Mouse (Mus musculus): ENCODE measurements around the gene Anapc15-ps.

Gene Anapc15-ps

DNA sequence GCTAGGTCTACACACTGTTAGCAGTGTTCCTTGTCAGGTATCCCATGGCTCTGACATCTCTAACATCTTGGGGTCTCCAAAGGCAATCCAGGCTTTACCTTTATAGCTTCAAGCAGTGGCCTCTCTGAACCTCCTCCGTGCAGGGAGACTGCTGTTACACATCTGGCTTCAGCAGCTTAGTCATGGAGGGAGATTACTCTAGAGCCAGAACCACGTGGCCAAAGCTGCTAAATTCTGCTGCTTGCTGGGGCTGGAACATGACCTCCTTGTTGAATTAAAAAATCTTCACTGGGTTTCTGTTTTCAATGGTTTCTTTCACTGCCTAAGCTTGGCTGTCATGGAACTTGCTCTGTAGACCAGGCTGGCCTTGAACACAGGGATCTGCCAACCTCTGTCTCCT, 44.9 kb downstream of the Anapc15-ps start:
- DNase-seq (ENCODE audit: low spot score): no peak

DNA sequence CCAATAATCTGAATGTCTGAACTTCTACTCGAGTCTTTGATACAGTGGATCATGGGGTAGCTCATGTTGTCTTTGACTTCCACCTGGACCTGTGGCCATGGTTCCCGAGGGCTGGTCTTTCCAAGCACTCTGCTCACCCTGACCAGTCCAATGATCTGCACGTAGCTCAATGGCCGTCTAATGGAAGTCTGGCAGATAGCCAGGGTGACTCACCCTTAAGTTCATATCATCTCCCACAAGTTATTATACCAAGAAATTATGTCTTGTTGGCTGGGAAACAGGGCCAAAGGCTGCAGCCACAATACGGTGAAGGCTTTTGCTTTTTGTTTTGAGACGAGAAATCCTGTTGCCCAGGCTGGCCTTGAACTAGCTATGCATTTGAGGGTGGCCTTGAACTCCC, 45.9 kb downstream of the Anapc15-ps start:
- no peak for DNase-seq (ENCODE audit: low spot score)

DNA sequence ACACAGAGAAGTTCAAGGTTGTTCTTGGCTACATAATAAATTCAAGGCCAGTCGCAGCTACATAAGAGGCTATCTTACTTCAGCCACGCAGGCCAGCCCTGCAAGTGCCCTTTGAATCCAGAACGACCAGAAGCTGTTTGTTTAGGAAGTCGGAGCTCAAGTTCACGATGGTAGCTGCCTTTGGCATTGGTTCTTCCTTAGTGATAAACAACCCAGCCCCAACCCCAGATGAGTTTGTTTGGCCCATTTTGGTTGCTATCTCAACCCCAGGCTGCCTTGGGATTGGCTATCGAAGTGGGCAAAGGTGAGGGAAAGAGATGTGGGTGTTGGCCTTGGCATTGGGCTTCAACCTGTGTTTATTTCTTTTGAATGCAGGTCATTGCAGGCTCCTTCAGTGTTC, 48.0 kb downstream of the Anapc15-ps start:
- DNase-seq (ENCODE audit: low spot score): no peak

DNA sequence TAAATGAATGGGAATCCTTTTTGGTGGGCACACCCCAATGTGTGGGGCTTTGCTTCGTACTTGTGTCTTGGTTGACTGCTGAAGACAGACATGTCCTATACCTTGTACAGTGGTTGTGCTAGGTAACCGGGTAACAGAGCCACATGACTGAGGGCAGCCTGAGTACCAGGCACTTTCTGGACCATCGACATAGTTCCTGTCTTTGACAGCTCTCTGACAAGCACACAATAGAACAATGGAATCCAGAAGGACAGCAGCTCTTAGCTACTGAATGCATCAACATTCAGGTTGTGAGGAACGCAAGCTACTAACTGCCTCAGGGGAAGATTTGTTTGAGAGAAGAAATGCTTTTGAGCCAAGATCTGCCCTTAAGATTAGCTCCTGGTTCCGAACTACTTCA, 49.2 kb downstream of the Anapc15-ps start:
- no peak for DNase-seq (ENCODE audit: low spot score)

DNA sequence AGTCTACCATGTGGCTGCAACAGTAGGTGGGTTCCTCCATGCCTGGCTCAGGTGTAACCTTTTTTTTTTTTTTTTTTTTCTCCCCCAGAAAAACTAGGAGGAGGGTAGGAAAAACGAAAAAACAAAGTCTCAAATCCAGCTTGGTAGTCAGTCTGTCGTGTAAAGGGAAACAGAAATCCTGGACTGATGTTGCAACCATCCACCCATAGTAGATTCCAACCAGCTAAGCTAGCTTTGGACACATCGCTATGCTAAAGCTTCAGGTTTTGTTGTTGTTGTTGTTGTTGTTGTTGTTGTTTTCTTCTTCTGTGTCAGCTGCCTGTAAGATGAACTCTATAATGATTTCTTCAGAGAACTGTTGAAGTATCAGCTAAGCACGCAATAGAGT, 49.7 kb downstream of the Anapc15-ps start:
- DNase-seq (ENCODE audit: low spot score): no peak

All from T-cell, adult 2 months (primary cell).